Mouse (Mus musculus): ENCODE measurements around the gene Slc31a2.

Gene Slc31a2

GRCm38 (mm10) chr4:62278081-62278480 is 15.7 kb downstream of the Slc31a2 start:
- no peak for DNase-seq (ENCODE audit: extremely low read depth, insufficient read length, low spot score)

DNA sequence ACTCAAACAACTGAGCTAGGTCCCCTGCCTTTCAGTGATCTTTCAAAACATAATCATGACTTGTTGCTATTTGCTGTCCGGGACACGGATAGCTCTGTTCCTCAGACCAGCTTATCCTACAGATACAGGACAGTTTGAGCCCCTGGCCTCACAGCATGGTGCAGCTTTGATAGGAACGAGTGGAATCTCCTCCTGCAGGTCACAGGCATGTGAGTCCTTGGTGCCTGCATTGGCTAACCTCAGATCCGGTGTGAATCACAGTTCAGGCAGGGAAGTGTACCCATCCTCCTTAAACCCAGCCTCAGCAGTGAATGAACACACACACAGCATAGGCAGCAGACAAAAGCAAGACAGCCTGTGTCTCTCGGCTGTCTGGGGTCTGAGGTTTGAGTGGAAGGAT is 19.0 kb downstream of the Slc31a2 start:
- DNase-seq (ENCODE audit: extremely low read depth, insufficient read length, low spot score) = no peak

GRCm38 (mm10) chr4:62282969-62283368 is 20.6 kb downstream of the Slc31a2 start:
- DNase-seq (ENCODE audit: extremely low read depth, insufficient read length, low spot score) = no peak

GRCm38 (mm10) chr4:62285576-62285975 is 23.2 kb downstream of the Slc31a2 start:
- no peak for DNase-seq (ENCODE audit: extremely low read depth, insufficient read length, low spot score)

DNA sequence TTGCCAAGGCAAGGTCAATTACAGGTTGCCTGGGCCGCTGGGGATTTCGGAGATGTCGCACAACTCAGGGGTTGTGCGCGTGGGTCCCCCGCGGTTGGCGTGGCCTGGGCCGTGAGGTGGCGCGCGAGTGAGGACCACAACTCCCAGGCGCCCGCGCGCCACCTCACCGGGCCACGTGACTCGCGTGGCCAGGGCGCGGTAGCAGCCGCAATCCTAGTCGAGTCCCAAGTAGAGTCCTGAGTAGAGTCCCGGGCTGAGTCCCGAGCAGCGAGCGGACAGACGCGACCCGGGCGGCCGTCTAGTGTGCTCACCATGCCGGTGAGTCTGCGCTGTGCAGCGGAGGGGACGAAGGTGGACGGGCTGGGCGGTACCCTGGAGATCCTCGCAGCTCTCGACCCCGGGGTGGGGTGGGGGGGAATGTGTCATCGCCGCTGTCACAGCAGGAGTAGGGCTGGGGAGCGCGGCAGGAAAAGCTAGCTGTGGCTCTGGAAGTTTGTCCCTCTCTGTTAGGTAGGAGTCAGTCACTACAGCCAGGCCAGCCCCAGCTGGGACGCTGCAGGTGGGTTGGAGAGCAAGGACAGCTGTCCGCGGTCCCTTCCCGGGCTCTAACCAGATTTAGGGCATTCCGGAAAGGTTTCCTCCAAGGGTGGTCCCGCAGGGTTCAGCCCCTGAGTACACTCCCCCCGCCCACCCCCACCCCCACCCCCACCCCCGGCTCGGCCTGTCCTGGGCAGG is 24.1 kb downstream of the Slc31a2 start:
- DNase-seq (ENCODE audit: extremely low read depth, insufficient read length, low spot score) = peak; percentile 94

GRCm38 (mm10) chr4:62286992-62287900 is 24.9 kb downstream of the Slc31a2 start:
- DNase-seq (ENCODE audit: extremely low read depth, insufficient read length, low spot score) = peak; percentile 43

DNA sequence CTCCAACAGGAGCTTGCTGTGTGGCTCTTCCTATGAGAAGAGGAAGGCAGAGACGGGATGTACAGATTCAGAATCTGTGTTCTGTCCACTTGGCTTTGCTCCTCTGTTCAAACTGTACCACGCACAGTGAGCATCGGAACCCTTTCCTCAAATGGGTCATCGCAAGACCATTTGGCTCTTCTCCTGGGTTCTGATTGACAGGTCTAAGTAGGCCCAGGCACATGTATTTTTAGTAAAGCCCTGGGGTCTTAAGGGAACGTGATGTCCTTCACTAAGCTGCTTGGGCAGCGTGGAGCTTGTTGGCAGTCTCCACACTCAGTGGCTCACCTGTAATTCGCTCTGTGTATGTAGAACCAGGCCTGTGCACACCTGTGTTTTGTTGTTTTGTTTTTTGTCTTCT is 26.9 kb downstream of the Slc31a2 start:
- DNase-seq (ENCODE audit: extremely low read depth, insufficient read length, low spot score) = no peak

DNA sequence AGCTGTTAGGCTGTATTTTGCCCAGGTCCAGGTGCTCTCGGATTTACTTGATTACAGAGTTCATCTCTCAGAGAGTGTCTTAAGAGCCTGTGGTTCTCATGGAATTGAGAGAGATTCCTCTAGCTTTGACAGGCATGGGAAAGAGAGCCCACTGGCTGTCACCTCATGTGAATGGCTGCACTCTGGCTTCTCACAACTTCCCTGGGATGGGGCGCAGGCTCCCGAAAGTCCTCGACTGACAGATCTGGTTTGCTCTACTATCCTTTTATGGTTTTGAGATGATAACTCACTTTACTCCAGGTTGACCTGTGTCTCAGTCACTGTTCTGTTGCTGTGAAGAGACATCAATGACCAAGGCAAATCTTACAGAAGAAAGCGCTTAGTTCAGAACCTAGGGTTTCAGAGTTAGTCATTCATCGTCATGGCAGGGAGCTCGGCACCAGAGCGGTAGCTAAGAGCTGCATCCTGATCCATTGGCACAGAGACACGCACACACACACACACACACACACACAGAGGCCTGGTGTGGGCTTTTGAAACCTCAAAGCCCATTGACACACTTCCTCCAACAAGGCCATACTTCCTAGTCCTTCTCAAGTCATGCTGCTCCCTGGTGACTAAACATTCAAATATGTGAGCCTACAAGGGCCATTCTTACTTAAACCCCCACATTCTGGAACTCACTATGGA is 28.6 kb downstream of the Slc31a2 start:
- DNase-seq (ENCODE audit: extremely low read depth, insufficient read length, low spot score) = peak; percentile 67

GRCm38 (mm10) chr4:62292461-62293180 is 30.3 kb downstream of the Slc31a2 start:
- DNase-seq (ENCODE audit: extremely low read depth, insufficient read length, low spot score) = no peak

DNA sequence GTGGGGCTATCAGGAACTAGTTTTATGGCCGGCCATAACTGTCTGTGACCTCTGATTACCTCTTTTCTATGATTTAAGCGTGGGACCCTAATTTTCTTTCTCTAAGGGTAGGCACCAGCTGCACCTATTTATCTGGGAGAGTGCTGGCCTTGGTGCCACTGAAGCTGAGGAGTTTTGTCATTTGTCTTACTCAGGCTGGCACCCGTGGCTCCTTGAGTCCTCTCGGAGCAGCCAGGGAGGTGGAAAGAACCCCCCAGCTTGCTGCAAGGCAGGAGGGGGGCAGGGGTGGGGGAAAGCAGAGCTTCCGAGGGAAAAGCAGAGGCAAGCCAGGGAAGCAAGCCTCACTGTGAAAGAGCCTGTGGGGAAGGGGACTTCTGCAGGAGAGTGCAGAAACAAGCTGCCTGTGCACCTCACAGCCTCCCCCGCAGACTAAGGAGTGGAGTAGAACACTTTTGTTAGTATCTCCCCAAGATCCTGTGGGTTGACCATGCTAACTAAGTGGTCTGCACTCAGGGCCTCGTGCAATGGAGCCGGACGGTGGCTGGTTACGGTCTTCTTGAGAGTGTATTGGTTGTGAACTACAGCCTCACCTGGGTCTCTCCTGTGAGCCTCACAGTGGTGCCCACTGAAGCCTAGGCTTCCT is 31.0 kb downstream of the Slc31a2 start:
- no peak for DNase-seq (ENCODE audit: extremely low read depth, insufficient read length, low spot score)

DNA sequence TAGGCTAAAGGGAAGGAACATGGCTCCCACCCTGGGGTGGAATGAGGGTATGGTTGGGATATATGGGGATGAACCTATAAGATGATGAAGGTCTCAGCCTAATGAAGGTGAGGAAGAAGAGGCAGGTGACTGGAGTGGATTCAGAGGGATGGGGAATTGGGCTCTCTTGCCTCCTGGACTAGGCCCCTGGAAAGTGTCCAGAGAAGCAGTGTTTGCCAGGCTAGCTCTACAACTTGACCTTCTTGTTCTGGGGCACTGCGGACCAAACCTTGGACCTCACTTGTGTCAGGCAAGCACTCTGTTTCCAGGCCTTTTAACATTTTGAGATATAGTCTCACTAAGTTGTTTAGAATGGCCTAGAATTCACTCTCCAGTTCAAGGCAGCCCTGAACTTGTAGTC is 32.4 kb downstream of the Slc31a2 start:
- DNase-seq (ENCODE audit: extremely low read depth, insufficient read length, low spot score) = no peak

- no peak for DNase-seq (ENCODE audit: extremely low read depth, insufficient read length, low spot score)
Measured at GRCm38 (mm10) chr4:62297280-62298130, 35.1 kb downstream of the Slc31a2 start.

DNA sequence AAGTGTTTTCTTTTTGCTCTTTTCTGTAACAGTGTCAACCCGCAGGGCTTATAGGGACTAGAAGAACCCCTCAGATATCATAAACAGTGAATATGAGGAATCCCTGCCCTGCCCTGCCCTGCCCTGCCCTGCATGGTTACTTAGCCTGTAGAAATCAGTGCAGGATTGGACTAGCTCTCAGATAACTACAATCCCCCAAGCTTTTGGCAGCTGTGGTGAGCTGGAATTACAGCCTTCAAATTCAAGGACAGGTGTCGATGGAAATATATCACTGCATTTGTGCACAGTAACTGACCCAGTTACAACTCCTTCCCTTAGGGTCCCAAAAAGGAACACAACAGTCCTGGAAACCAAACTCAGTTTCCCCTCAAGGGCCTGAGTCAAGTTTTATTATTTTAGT is 37.6 kb downstream of the Slc31a2 start:
- DNase-seq (ENCODE audit: extremely low read depth, insufficient read length, low spot score) = no peak

DNA sequence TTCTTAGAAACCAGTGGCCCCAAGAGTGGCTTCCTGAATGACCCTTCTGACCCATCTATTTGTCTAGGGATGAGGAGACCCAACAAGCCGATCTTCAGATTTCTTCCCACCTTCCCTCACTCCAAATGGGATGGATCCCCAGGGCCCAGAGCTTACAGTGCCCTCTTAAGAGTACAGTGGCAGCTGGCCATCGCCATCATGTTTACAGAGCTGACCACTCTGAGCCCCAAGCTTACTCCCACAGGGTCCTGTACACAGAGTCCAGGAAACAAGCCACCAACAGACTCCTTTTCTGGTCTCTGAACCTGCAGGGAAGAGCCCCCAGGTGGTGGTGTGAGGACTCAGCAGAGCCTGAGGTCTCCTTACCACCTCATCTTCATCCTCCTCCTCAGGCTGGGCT is 40.4 kb downstream of the Slc31a2 start:
- DNase-seq (ENCODE audit: extremely low read depth, insufficient read length, low spot score) = no peak

DNA sequence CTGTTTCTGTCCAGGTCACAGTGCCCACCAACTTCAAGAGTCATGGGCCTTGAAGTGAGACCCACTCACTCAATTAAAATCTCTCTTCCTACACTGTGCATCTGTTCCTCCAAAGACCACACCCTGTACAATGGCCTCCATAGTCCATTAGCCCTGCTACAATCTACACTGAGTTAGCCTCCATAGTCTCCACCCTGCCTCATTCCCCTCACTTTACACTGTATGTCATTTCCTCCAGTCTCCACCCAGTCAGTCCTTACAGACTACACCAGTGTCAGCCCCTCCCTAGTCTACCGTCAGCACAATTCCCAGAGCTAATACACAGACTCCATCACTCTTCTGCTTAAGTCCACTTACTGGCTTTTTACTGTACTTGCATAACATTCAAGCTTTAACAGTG is 40.9 kb downstream of the Slc31a2 start:
- DNase-seq (ENCODE audit: extremely low read depth, insufficient read length, low spot score) = no peak

- no peak for DNase-seq (ENCODE audit: extremely low read depth, insufficient read length, low spot score)
Measured at GRCm38 (mm10) chr4:62306301-62306700, 43.9 kb downstream of the Slc31a2 start.

GRCm38 (mm10) chr4:62306840-62307239 is 44.5 kb downstream of the Slc31a2 start:
- no peak for DNase-seq (ENCODE audit: extremely low read depth, insufficient read length, low spot score)

- no peak for DNase-seq (ENCODE audit: extremely low read depth, insufficient read length, low spot score)
Measured at GRCm38 (mm10) chr4:62308406-62308805, 46.0 kb downstream of the Slc31a2 start.

- no peak for DNase-seq (ENCODE audit: extremely low read depth, insufficient read length, low spot score)
Measured at GRCm38 (mm10) chr4:62312821-62313220, 50.5 kb downstream of the Slc31a2 start.
